Mouse (Mus musculus) embryonic facial prominence, embryonic 13.5 days (tissue): ENCODE measurements around the gene Kif20b. TPM values are rescaled to one million over a fixed set of nuclear protein-coding genes. Genes with fewer than 3 reads are reported as not detected.

Experiments used
- microRNA counts: library from miRNA; unstranded; fragments of <30 nt; microRNA quantifications from one replicate; lab custom pipeline; 2016
- microRNA-seq: library from miRNA; unstranded; fragments of <30 nt; microRNA quantifications from one replicate; pipeline ENCODE4, GENCODE M21; 2016
- polyA plus RNA-seq: library from polyadenylated mRNA; unstranded; fragments of >200 nt; fragmentation: Nextera tagmentation; extraction: Ambion mirVana; gene quantifications from 2 replicates; pipeline ENCODE4 v1.2.1, GENCODE M21; 2015

Gene Kif20b
- polyA plus RNA-seq, 1 experiment from 2014 or later = 78.7 TPM

MicroRNA genes within 50 kb of the gene (microRNA counts, 519-probe panel; counts per million panel counts)
- 236 counts per million, percentile 44 among the panel's probes with 10 or more counts for microRNA mmu-miR-1950 (lab: Ali Mortazavi, UCI)

Small RNA genes lying within 50 kb of the gene (microRNA-seq; reads per million reads assigned to microRNA genes)
- 1.1 reads per million for gene Mir1950

Other genes starting within 250 kb of the Kif20b start
- 0.65 and 0.92 TPM in 2 replicates for gene Slc16a12, start 175.1 kb upstream of the Kif20b start, polyA plus RNA-seq
- 7.5 and 7.6 TPM in 2 replicates for gene Pank1, start 42.9 kb upstream of the Kif20b start, polyA plus RNA-seq